Mouse (Mus musculus) thymus, adult 2 months (tissue): ENCODE measurements around the gene Gpr35. TPM values are rescaled to one million over a fixed set of nuclear protein-coding genes. Genes with fewer than 3 reads are reported as not detected.

Experiments
- DNase-seq: peaks from one replicate; pipeline ENCODE4 v3.0.0; 2021
- H3K27ac ChIP-seq: fragments of 200-500 bp; 2 replicates; pipeline ENCODE4 v1.5.1; 2012; ENCODE audit warnings: low read length, control low read depth; ENCODE audit not compliant: control insufficient read depth, insufficient read depth
- H3K27me3 ChIP-seq: fragments of 200-500 bp; 2 replicates; pipeline ENCODE4 v1.6.1; 2012; ENCODE audit warnings: mild to moderate bottlenecking, low read length, moderate library complexity, mixed read lengths; ENCODE audit not compliant: control insufficient read depth, insufficient read depth
- H3K36me3 ChIP-seq: fragments of 200-500 bp; 2 replicates; pipeline ENCODE4 v1.6.1; 2012; ENCODE audit warnings: mild to moderate bottlenecking, low read length, moderate library complexity; ENCODE audit not compliant: control insufficient read depth, insufficient read depth
- H3K4me1 ChIP-seq: fragments of 200-500 bp; replicated peaks from 2 replicates; pipeline ENCODE4 v1.6.1; 2012; ENCODE audit warnings: low read length; ENCODE audit not compliant: control insufficient read depth, insufficient read depth
- H3K4me3 ChIP-seq: fragments of 200-500 bp; 2 replicates; pipeline ENCODE4 v1.5.1; 2012; ENCODE audit warnings: mild to moderate bottlenecking, low read length, control low read depth, moderate library complexity; ENCODE audit not compliant: control insufficient read depth, insufficient read depth
- CTCF ChIP-seq: fragments of 200-500 bp; IDR thresholded peaks from 2 replicates; pipeline ENCODE4 v1.5.1; 2012; ENCODE audit warnings: mild to moderate bottlenecking, control low read depth, low read length, moderate library complexity, borderline replicate concordance; ENCODE audit not compliant: control insufficient read depth, poor library complexity, insufficient read depth; ENCODE audit errors: extremely low read depth
- POLR2A ChIP-seq: fragments of 200-500 bp; IDR thresholded peaks from 2 replicates; pipeline ENCODE4 v1.6.1; 2012; ENCODE audit warnings: mild to moderate bottlenecking, low read length, control low read depth, moderate library complexity; ENCODE audit not compliant: control insufficient read depth, poor library complexity, insufficient read depth; ENCODE audit errors: extremely low read depth
- WGBS: fragments of 180-500 bp; shearing (Covaris S2); methylation state at CpG from one replicate; pipeline ENCODE4 v1.1.7; 2018; 5-methylcytosine and 5-hydroxymethylcytosine counted together
- polyA plus RNA-seq: library from polyadenylated mRNA; depleted of rRNA; stranded (reverse); fragments of >200 nt; gene quantifications from 2 replicates; pipeline ENCODE4 v1.2.3, GENCODE M21; 2012

Gpr35 gene
- polyA plus RNA-seq, 1 experiment, result 8.9 TPM

- H3K4me3 ChIP-seq, result no peak overlapping the region
- H3K27me3 ChIP-seq, result no peaks in the 10 kb centered on the region
- no peak for TF ChIP-seq CTCF
- TF ChIP-seq POLR2A, result no peak
- WGBS, result 90% methylated on average over 7 of the region's 7 CpGs
- no peaks in the 10 kb centered on the region; the same call in 1 of the 2 replicates for H3K4me1 ChIP-seq
- H3K36me3 ChIP-seq, result no peaks in the 10 kb centered on the region
- DNase-seq, result no peak
- no peak overlapping the region for H3K27ac ChIP-seq
These were observed 30.6 kb downstream of the Gpr35 start for GRCm38 (mm10) chr1:92981056-92981845.

GRCm38 (mm10) chr1:92982931-92983605, 32.4 kb downstream of the Gpr35 start:
- Histone ChIP-seq H3K27ac (no peak overlapping the region), H3K27me3 (no peaks in the 10 kb centered on the region), H3K36me3 (no peaks in the 10 kb centered on the region), H3K4me1 (no peaks in the 10 kb centered on the region; the same call in 1 of the 2 replicates), H3K4me3 (no peak overlapping the region)
- DNase-seq, result no peak
- 94% methylated on average over 17 of the region's 17 CpGs for WGBS
- TF ChIP-seq POLR2A (no peak), CTCF (no peak)

GRCm38 (mm10) chr1:92984999-92985398, 34.3 kb downstream of the Gpr35 start:
- Histone ChIP-seq H3K4me1 (no peaks in the 10 kb centered on the region), H3K4me3 (no peak overlapping the region), H3K27me3 (no peaks in the 10 kb centered on the region), H3K27ac (no peak overlapping the region), H3K36me3 (no peaks in the 10 kb centered on the region)
- TF ChIP-seq POLR2A (no peak), CTCF (no peak)
- WGBS, result 86% methylated on average over 5 of the region's 5 CpGs
- DNase-seq, result no peak

- TF ChIP-seq CTCF (no peak), POLR2A (no peak)
- Histone ChIP-seq H3K27me3 (no peaks in the 10 kb centered on the region), H3K36me3 (no peaks in the 10 kb centered on the region), H3K27ac (no peak overlapping the region), H3K4me1 (no peaks in the 10 kb centered on the region), H3K4me3 (no peak overlapping the region)
- DNase-seq, result no peak
- WGBS, result 87% methylated on average over 4 of the region's 4 CpGs
These were observed 38.2 kb downstream of the Gpr35 start for GRCm38 (mm10) chr1:92988894-92989293.

GRCm38 (mm10) chr1:92989891-92990290, 39.2 kb downstream of the Gpr35 start:
- Histone ChIP-seq H3K36me3 (no peaks in the 10 kb centered on the region), H3K4me3 (no peak overlapping the region), H3K27me3 (no peaks in the 10 kb centered on the region), H3K4me1 (no peaks in the 10 kb centered on the region), H3K27ac (no peak overlapping the region)
- TF ChIP-seq CTCF (no peak), POLR2A (no peak)
- DNase-seq, result no peak
- 81% methylated on average over 4 of the region's 4 CpGs for WGBS

GRCm38 (mm10) chr1:92992214-92992855, 41.7 kb downstream of the Gpr35 start:
- Histone ChIP-seq H3K36me3 (no peaks in the 10 kb centered on the region), H3K4me1 (no peaks in the 10 kb centered on the region), H3K4me3 (no peak overlapping the region), H3K27ac (no peak overlapping the region), H3K27me3 (no peaks in the 10 kb centered on the region)
- DNase-seq, result no peak
- TF ChIP-seq CTCF (no peak), POLR2A (no peak)
- 74% methylated on average over 6 of the region's 6 CpGs for WGBS
